Mouse (Mus musculus): ENCODE data around the gene Triml2.

GRCm38 (mm10) chr8:43243326-43243725, 63.0 kb downstream of the Triml2 start:
- TF ChIP-seq CTCF (IDR thresholded peaks at IDR 0.05) (no peak), EP300 (IDR thresholded peaks at IDR 0.05) (no peak)
